Comparison of ENCODE assay signal across 15 mouse cellular contexts in genomic region chr8:54405723-54406122, GRCm38 (mm10).
"Had no signal": no experiment of that assay in that cellular context is flagged by ENCODE, and none has a peak within 500 bp of the region (broad histone marks: within the 10 kb centered on the region; RNA-seq: fewer than 3 reads in every experiment).

No protein-coding gene starts in this region.

- H3K27me3 ChIP-seq: kidney, embryonic 15.5 days; limb, embryonic 15.5 days; liver, embryonic 12.5 days; neural tube, embryonic 15.5 days had no signal

- H3K9ac ChIP-seq: kidney, embryonic 15.5 days; limb, embryonic 15.5 days; liver, embryonic 12.5 days; lung, embryonic 14.5 days; neural tube, embryonic 15.5 days had no signal

- ATAC-seq: liver, embryonic 12.5 days had no signal

- H3K4me2 ChIP-seq: kidney, embryonic 15.5 days; limb, embryonic 15.5 days; liver, embryonic 12.5 days; lung, embryonic 14.5 days; neural tube, embryonic 15.5 days had no signal

- H3K4me1 ChIP-seq: kidney, embryonic 15.5 days; limb, embryonic 15.5 days; liver, embryonic 12.5 days; neural tube, embryonic 15.5 days had no signal

- H3K9me3 ChIP-seq: kidney, embryonic 15.5 days; limb, embryonic 15.5 days; liver, embryonic 12.5 days; neural tube, embryonic 15.5 days had no signal

- H3K4me3 ChIP-seq: kidney, embryonic 15.5 days; limb, embryonic 15.5 days; liver, embryonic 12.5 days; myocyte; neural tube, embryonic 15.5 days had no signal

- H3K36me3 ChIP-seq: kidney, embryonic 15.5 days; limb, embryonic 15.5 days; liver, embryonic 12.5 days; neural tube, embryonic 15.5 days had no signal

- H3K27ac ChIP-seq: kidney, embryonic 15.5 days; limb, embryonic 15.5 days; liver, embryonic 12.5 days; neural tube, embryonic 15.5 days had no signal

- DNase-seq: kidney, adult 2 months; kidney, postnatal 25 days; layer of hippocampus, adult 9-11 months; layer of hippocampus, postnatal 36 days; lung, embryonic 14.5 days; lung, postnatal 10 days; lung, postnatal 4 days; right cerebral cortex, adult 18-20 months; right cerebral cortex, postnatal 25 days; thymus, postnatal 36 days had no signal
